Mouse (Mus musculus) lung, postnatal 0 days (tissue): ENCODE data around the gene Sphk2. TPM values are rescaled to one million over a fixed set of nuclear protein-coding genes. Genes with fewer than 3 reads are reported as not detected.

Experiments used
- ATAC-seq: fragments of 200-750 bp; cut with Nextera tagmentation; 2 replicates; pipeline ENCODE4 v1.8.0; 2017; ENCODE audit warnings: moderate library complexity
- DNase-seq: peaks from one replicate; pipeline ENCODE4 v3.0.0-alpha.2; 2016; ENCODE audit warnings: low spot score
- H3K27ac ChIP-seq: fragments of 300-500 bp; sonication (generic); 2 replicates; pipeline ENCODE4 v1.5.1; 2014; ENCODE audit warnings: antibody characterized with exemption, mild to moderate bottlenecking, low read length, mixed read lengths
- H3K27me3 ChIP-seq: fragments of 300-500 bp; sonication (generic); replicated peaks from 2 replicates; pipeline ENCODE4 v1.6.1; 2014; ENCODE audit warnings: low read length, mixed read lengths; ENCODE audit not compliant: insufficient read depth
- H3K36me3 ChIP-seq: fragments of 300-500 bp; sonication (generic); 2 replicates; pipeline ENCODE4 v1.6.1; 2014; ENCODE audit warnings: low read length, mixed read lengths; ENCODE audit not compliant: insufficient read depth
- H3K4me1 ChIP-seq: fragments of 300-500 bp; sonication (generic); 2 replicates; pipeline ENCODE4 v1.6.1; 2014; ENCODE audit warnings: antibody characterized with exemption, low read depth, low read length, mixed read lengths; ENCODE audit not compliant: insufficient read depth
- H3K4me2 ChIP-seq: fragments of 300-500 bp; sonication (generic); replicated peaks from 2 replicates; pipeline ENCODE4 v1.6.1; 2014; ENCODE audit warnings: low read depth, mild to moderate bottlenecking, low read length, moderate library complexity, mixed read lengths
- H3K4me3 ChIP-seq: fragments of 300-500 bp; sonication (generic); 2 replicates; pipeline ENCODE4 v1.5.1; 2014; ENCODE audit warnings: low read depth, low read length
- H3K9ac ChIP-seq: fragments of 300-500 bp; sonication (generic); replicated peaks from 2 replicates; pipeline ENCODE4 v1.6.1; 2014; ENCODE audit warnings: low read depth, mild to moderate bottlenecking
- H3K9me3 ChIP-seq: fragments of 300-500 bp; sonication (generic); 2 replicates; pipeline ENCODE4 v1.6.1; 2016; ENCODE audit warnings: low read length, mixed read lengths
- CTCF ChIP-seq: IDR thresholded peaks from 2 replicates; pipeline ENCODE4 v1.5.1; 2016; ENCODE audit warnings: antibody characterized with exemption, mild to moderate bottlenecking
- EP300 ChIP-seq: IDR thresholded peaks from 2 replicates; pipeline ENCODE4 v1.6.1; 2016; ENCODE audit warnings: antibody characterized with exemption, mild to moderate bottlenecking, control low read depth
- WGBS: fragments of 180-500 bp; shearing (Covaris S2); extraction: QIAGEN DNeasy Blood & Tissue Kit; methylation state at CpG from one replicate; pipeline ENCODE4 v1.1.7; 2014; 5-methylcytosine and 5-hydroxymethylcytosine counted together
- polyA plus RNA-seq: library from polyadenylated mRNA; unstranded; fragments of >200 nt; fragmentation: Nextera tagmentation; extraction: Ambion mirVana; gene quantifications from 2 replicates; pipeline ENCODE4 v1.2.1, GENCODE M21; 2015

The Sphk2 gene
- polyA plus RNA-seq, 1 experiment from 2014 or later = 18.2 TPM

DNA sequence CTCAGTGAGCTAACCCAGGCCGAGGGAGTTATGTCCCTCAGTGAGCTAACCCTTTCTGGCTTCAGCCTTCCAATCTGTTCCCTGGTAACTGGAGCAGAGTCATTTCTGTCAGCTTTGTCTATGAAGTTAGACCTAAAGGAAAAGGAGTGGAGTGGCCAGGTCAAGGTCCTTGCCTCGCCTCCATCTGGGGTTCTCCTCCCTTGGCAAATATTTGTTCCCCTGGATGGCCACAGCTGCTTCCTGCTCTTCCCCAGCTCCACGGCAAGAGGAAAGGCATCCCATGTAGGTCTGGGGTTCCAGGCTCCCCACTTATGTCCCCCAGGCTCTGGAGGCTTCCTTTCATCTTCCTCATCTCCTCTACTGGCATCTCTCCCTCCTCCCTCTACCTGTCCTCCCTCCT is 9.8 kb upstream of the Sphk2 start:
- Histone ChIP-seq H3K36me3 (peaks cover 18% of the 10 kb centered on the region), H3K4me2 (no peak overlapping the region), H3K4me3 (no peak overlapping the region), H3K4me1 (no peaks in the 10 kb centered on the region; the same call in 1 of the 2 replicates), H3K27ac (no peak overlapping the region), H3K27me3 (no peaks in the 10 kb centered on the region), H3K9me3 (no peaks in the 10 kb centered on the region), H3K9ac (no peak overlapping the region)
- TF ChIP-seq CTCF = no peak
- TF ChIP-seq EP300 = no peak
- ATAC-seq = no peak
- DNase-seq = no peak
- 42% methylated on average over 3 of the region's 3 CpGs for WGBS

DNA sequence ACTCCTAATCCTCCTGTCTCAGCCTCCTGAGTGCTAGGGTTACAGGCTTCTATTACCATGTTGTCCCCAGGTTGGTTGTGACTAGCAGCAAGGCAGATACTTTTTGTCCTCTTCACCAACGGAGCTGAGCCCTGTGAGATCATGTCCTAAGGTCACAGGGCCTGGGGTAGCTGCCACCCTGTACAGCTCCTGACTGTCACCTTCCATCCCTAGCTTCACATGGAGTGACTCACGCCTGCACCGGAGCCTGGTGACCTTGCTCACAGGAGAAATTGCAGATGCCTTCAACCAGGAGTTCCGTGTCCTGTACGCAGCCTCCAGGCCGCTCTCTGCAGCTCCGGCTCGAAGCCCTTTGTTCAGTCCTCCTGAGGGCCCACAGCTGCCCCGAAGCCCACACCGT is 8.6 kb upstream of the Sphk2 start:
- Histone ChIP-seq H3K27ac (no peak overlapping the region), H3K36me3 (peaks cover 18% of the 10 kb centered on the region), H3K4me3 (no peak overlapping the region), H3K9ac (no peak overlapping the region), H3K4me1 (no peaks in the 10 kb centered on the region; the same call in 1 of the 2 replicates), H3K27me3 (no peaks in the 10 kb centered on the region), H3K9me3 (no peaks in the 10 kb centered on the region), H3K4me2 (no peak overlapping the region)
- TF ChIP-seq CTCF (no peak), EP300 (no peak)
- ATAC-seq (no peak), DNase-seq (no peak)
- WGBS = 85% methylated on average over 10 of the region's 10 CpGs

DNA sequence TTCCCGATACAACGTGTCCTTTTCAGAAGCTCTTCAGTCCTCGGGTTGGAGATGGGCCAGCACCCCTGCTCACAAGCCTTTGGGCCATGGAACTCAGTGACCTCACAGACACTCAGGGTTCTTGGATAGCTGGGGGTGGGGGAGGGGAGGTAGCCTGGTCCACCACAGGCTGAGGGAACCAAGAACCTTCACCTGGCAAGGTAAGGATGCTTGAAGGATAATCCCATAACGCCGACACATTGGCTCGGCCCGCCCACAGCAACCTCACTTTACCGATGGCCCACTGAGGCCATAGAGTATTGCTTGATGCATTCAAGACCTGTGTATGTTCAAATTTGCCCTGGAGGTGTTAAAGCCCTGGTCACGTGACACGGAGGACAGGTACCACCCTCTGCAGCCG is 7.9 kb upstream of the Sphk2 start, which contains the start of gene Spaca4:
Spaca4 (minus strand) TSS at position 101 of the 400 bp plus-strand sequence.
- Histone ChIP-seq H3K27me3 (no peaks in the 10 kb centered on the region), H3K27ac (no peak within 1 kb of the TSS), H3K9me3 (no peaks in the 10 kb centered on the region), H3K36me3 (peaks cover 18% of the 10 kb centered on the region), H3K4me2 (no peak within 1 kb of the TSS), H3K4me1 (no peaks in the 10 kb centered on the region; the same call in 1 of the 2 replicates), H3K4me3 (no peak within 1 kb of the TSS), H3K9ac (no peak within 1 kb of the TSS)
- WGBS = 87% methylated on average over 11 of the region's 11 CpGs
- TF ChIP-seq CTCF (no peak), EP300 (no peak)
- ATAC-seq (no peak), DNase-seq (no peak)

DNA sequence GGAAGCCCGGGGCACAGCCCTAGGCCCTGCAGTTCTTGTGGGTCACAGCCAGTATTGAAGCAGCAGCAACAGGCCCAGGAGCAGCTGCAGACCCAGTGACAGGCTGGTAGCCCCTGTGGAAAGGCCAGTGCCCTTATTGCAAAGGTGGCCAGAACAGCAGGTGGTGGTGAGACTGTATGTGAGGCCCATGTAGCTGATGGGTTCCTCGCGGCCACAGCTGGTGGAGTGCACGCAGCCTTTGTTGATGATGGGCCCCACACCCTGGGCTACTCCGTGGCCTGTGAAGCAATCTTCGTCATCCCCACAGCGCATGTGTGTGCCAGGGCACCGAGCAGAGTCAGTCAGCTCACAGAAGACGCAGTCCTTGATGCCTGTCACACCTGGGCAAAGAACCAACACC is 7.3 kb upstream of the Sphk2 start:
- WGBS = 90% methylated on average over 9 of the region's 9 CpGs
- peaks cover 18% of the 10 kb centered on the region for H3K36me3 ChIP-seq

DNA sequence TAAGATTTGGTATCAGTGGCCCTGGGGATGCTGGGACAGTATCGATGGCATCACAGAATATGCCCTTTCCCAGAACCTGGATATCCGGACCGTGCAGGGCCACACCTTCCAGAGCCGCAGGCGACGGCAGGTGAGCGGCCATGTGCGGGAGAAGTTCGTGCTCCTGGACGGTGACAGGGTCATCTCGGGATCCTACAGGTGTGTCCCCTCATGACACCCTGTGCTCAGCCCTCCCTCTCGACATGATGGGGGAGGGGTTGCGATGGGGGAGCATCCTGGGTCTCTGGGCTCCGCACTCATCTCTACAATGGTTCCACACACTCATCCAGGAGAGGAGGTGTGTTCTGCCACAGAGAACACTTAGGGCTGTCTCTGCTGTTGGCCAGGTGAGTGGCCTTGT is 6.0 kb upstream of the Sphk2 start:
- WGBS = 82% methylated on average over 14 of the region's 14 CpGs
- no peak overlapping the region for H3K4me2 ChIP-seq
- H3K36me3 ChIP-seq = peaks cover 23% of the 10 kb centered on the region
- H3K9me3 ChIP-seq = no peaks in the 10 kb centered on the region
- DNase-seq (no peak), ATAC-seq (no peak)
- no peaks in the 10 kb centered on the region for H3K27me3 ChIP-seq
- no peak overlapping the region for H3K4me3 ChIP-seq
- no peak overlapping the region for H3K9ac ChIP-seq
- TF ChIP-seq CTCF (no peak), EP300 (no peak)
- peaks cover 2% of the 10 kb centered on the region; the same call in 1 of the 2 replicates for H3K4me1 ChIP-seq
- H3K27ac ChIP-seq = no peak overlapping the region

More for the DNA sequence above, 7.3 kb upstream of the Sphk2 start:
- ATAC-seq = no peak
- Histone ChIP-seq H3K9me3 (no peaks in the 10 kb centered on the region), H3K27me3 (no peaks in the 10 kb centered on the region), H3K27ac (no peak overlapping the region), H3K9ac (no peak overlapping the region), H3K4me1 (no peaks in the 10 kb centered on the region), H3K4me2 (no peak overlapping the region), H3K4me3 (no peak overlapping the region)
- DNase-seq = no peak
- TF ChIP-seq EP300 = no peak
- TF ChIP-seq CTCF = no peak

DNA sequence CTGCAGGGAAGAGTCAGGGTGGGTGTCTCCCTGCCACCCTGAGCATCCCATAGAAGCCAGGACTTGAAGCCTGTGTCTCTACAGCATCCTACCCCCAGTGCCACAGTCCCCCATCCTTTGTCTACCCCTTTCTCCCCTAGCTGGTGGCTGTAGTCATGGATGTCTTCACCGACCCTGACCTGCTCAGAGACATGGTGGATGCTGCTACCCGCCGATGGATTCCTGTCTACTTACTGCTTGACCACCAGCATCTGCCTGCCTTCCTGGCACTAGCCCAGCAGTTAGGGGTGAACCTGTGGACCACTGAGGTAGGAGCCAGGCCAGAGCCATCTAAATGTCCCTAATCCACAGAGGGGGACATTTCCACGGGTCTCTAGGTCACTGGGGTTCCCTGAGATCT is 5.5 kb upstream of the Sphk2 start:
- Histone ChIP-seq H3K36me3 (peaks cover 23% of the 10 kb centered on the region), H3K27me3 (no peaks in the 10 kb centered on the region), H3K27ac (no peak overlapping the region), H3K4me3 (no peak overlapping the region), H3K9me3 (no peaks in the 10 kb centered on the region), H3K4me1 (peaks cover 2% of the 10 kb centered on the region; the same call in 1 of the 2 replicates), H3K9ac (no peak overlapping the region), H3K4me2 (no peak overlapping the region)
- no peak for TF ChIP-seq EP300
- DNase-seq (no peak), ATAC-seq (no peak)
- 90% methylated on average over 4 of the region's 4 CpGs for WGBS

DNA sequence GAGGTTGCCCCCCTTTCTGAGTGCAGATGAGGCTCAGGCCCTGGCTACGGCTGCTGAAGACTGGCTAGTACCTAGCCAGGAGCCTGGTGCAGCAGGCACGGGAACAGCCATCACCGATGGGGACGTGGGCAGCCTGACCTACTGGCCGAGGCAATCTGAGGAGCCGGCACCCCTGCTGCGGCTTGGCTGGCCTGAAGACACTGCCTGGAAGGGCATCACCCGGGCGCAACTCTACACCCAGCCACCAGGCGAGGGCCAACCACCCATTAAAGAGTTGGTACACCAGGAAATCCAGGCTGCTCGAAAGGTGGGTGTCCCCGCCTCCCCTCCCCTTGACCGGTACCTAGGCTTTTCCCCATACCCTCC is 4.5 kb upstream of the Sphk2 start:
- no peak for DNase-seq
- no peak overlapping the region for H3K27ac ChIP-seq
- TF ChIP-seq CTCF = no peak
- no peak for TF ChIP-seq EP300
- H3K4me1 ChIP-seq = peaks cover 2% of the 10 kb centered on the region; the same call in 1 of the 2 replicates
- H3K4me3 ChIP-seq = no peak overlapping the region
- peaks cover 23% of the 10 kb centered on the region for H3K36me3 ChIP-seq
- 69% methylated on average over 13 of the region's 13 CpGs for WGBS
- no peaks in the 10 kb centered on the region for H3K27me3 ChIP-seq
- ATAC-seq = no peak
- H3K9me3 ChIP-seq = no peaks in the 10 kb centered on the region
- no peak overlapping the region for H3K4me2 ChIP-seq
- H3K9ac ChIP-seq = no peak overlapping the region
